Mouse (Mus musculus) bone marrow macrophage, adult 2 months (primary cell): ENCODE data around the gene Eif4b. TPM values are rescaled to one million over a fixed set of nuclear protein-coding genes. Genes with fewer than 3 reads are reported as not detected.

Source experiments
- H3K27ac ChIP-seq: 2 replicates; pipeline ENCODE4 v1.5.1; 2012; ENCODE audit warnings: low read depth, low read length; ENCODE audit not compliant: insufficient read depth
- H3K4me1 ChIP-seq: 2 replicates; pipeline ENCODE4 v1.6.1; 2012; ENCODE audit warnings: low read length; ENCODE audit not compliant: control insufficient read depth, insufficient read depth
- H3K4me3 ChIP-seq: 2 replicates; pipeline ENCODE4 v1.5.1; 2012; ENCODE audit warnings: mild to moderate bottlenecking, low read length, moderate library complexity; ENCODE audit not compliant: insufficient read depth
- CTCF ChIP-seq: IDR thresholded peaks from 2 replicates; pipeline ENCODE4 v1.5.1; 2012; ENCODE audit warnings: low read depth, mild to moderate bottlenecking, low read length, moderate library complexity
- POLR2A ChIP-seq: IDR thresholded peaks from 2 replicates; pipeline ENCODE4 v1.6.1; 2012; ENCODE audit warnings: mild to moderate bottlenecking, low read depth, low read length, borderline replicate concordance
- polyA plus RNA-seq: library from polyadenylated mRNA; stranded (reverse); fragments of >200 nt; gene quantifications from 2 replicates; pipeline ENCODE4 v1.2.4, GENCODE M21; 2012; ENCODE audit not compliant: missing spikeins, insufficient read depth, insufficient read length

Eif4b gene
- polyA plus RNA-seq, 1 experiment, result 222 TPM

DNA sequence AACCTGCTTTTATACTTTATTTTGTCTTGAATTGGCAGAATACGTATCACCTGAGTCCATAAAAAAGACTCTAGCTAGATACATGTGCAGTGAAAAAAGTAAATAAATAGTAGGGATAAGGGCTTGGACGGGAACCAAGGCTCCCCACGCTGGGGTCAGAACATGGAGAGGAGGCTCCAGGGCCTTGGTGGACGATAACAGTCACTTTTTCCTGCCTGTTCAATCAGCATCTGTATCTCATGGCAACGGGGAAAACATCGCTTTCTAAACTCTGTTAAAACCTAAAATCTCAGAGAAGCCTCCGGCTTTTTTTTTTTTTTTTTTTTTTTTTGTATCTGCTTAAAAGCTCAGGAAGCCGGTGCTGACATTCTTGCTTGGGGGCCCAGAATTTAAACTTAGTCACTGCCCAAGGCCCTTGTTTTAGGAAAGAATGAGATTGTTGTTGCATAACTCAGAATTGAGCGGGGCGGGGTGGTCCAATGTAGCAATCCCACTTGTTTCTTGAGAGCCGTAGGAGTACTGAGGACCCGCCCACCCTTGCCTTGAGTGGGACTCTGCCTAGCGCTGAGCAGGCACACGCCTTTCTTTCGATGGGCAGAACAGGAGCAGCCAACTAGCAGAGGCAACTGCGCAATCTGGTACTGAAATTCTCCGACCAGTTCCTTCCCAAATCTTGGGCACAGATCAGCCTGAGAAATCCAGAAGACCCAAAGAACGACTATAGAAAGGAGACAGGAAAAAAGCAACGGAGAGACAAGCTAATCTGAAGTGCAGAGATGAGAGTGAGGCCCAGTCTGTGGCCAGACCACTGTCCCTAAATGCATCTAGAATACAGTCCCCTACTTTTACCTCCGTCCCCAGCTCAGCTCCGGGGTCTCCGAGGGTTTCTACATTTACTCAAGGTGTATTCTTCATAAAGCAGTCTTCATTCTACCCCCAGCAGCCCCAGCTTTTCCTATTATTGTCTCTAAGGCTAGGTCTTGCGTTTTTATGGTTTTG, 69.6 kb downstream of the Eif4b start:
- Histone ChIP-seq H3K4me1 (peaks cover 6% of the 10 kb centered on the region), H3K27ac (no peak overlapping the region)
- TF ChIP-seq CTCF, result no peak
- TF ChIP-seq POLR2A, result no peak

GRCm38 (mm10) chr15:102144274-102144711, 70.7 kb downstream of the Eif4b start, which contains the start of gene Igfbp6:
Igfbp6 (plus strand) TSS chr15:102144362.
- no peak within 1 kb of the TSS for H3K27ac ChIP-seq
- TF ChIP-seq POLR2A, result no peak
- no peak for TF ChIP-seq CTCF
- H3K4me1 ChIP-seq, result peaks cover 6% of the 10 kb centered on the region
- no peak within 1 kb of the TSS for H3K4me3 ChIP-seq

More for the DNA sequence above, 69.6 kb downstream of the Eif4b start:
- no peak overlapping the region for H3K4me3 ChIP-seq

- Histone ChIP-seq H3K4me1 (peaks cover 6% of the 10 kb centered on the region), H3K4me3 (no peak overlapping the region)
- TF ChIP-seq POLR2A, result no peak
- TF ChIP-seq CTCF, result no peak
Measured at GRCm38 (mm10) chr15:102144726-102145125, 71.2 kb downstream of the Eif4b start.

GRCm38 (mm10) chr15:102145330-102145729, 71.8 kb downstream of the Eif4b start:
- H3K27ac ChIP-seq, result no peak overlapping the region
- no peak overlapping the region for H3K4me3 ChIP-seq
- H3K4me1 ChIP-seq, result peaks cover 10% of the 10 kb centered on the region
- no peak for TF ChIP-seq POLR2A
- no peak for TF ChIP-seq CTCF

More at GRCm38 (mm10) chr15:102144726-102145125, 71.2 kb downstream of the Eif4b start:
- H3K27ac ChIP-seq, result no peak overlapping the region

GRCm38 (mm10) chr15:102146089-102146488, 72.5 kb downstream of the Eif4b start:
- H3K4me3 ChIP-seq, result no peak overlapping the region
- no peak for TF ChIP-seq POLR2A
- TF ChIP-seq CTCF, result no peak
- peaks cover 15% of the 10 kb centered on the region for H3K4me1 ChIP-seq
- no peak overlapping the region for H3K27ac ChIP-seq

Other genes with a start within 250 kb of the Eif4b start
- gene Krt1, start 223.0 kb upstream of the Eif4b start, polyA plus RNA-seq, result not detected in 2 replicates
- 0.19 and 0.27 TPM in 2 replicates for gene Krt77, start 204.1 kb upstream of the Eif4b start, polyA plus RNA-seq
- gene Krt76, start 180.9 kb upstream of the Eif4b start, polyA plus RNA-seq, result not detected in 2 replicates
- gene Krt4, start 149.0 kb upstream of the Eif4b start, polyA plus RNA-seq, result not detected in 2 replicates
- not detected in 2 replicates for gene Krt79, start 133.4 kb upstream of the Eif4b start, polyA plus RNA-seq
- not detected in 2 replicates for gene Krt78, start 119.5 kb upstream of the Eif4b start, polyA plus RNA-seq
- not detected in 2 replicates for gene Krt8, start 69.3 kb upstream of the Eif4b start, polyA plus RNA-seq
- not detected in 2 replicates for gene Krt18, start 45.6 kb upstream of the Eif4b start, polyA plus RNA-seq
- gene Tns2, start 26.6 kb downstream of the Eif4b start, polyA plus RNA-seq, result 1.4 and 2.1 TPM in 2 replicates
- 20.8 and 21.4 TPM in 2 replicates for gene Spryd3, start 62.5 kb downstream of the Eif4b start, polyA plus RNA-seq
- not detected in 2 replicates for gene Igfbp6, start 70.6 kb downstream of the Eif4b start, polyA plus RNA-seq
- gene Soat2, start 76.8 kb downstream of the Eif4b start, polyA plus RNA-seq, result 0.50 TPM in 1 of 2 replicates, not detected in the other
- 71.6 and 79.5 TPM in 2 replicates for gene Zfp740, start 129.5 kb downstream of the Eif4b start, polyA plus RNA-seq
- 60.4 and 60.5 TPM in 2 replicates for gene Csad, start 131.0 kb downstream of the Eif4b start, polyA plus RNA-seq
- gene Itgb7, start 158.2 kb downstream of the Eif4b start, polyA plus RNA-seq, result 32.3 and 35.8 TPM in 2 replicates
- gene Rarg, start 183.7 kb downstream of the Eif4b start, polyA plus RNA-seq, result 29.8 and 30.4 TPM in 2 replicates
- gene Gm9918, start 196.8 kb downstream of the Eif4b start, polyA plus RNA-seq, result not detected in 2 replicates
- 71.6 and 78.4 TPM in 2 replicates for gene Mfsd5, start 205.7 kb downstream of the Eif4b start, polyA plus RNA-seq
- 15.6 and 17.9 TPM in 2 replicates for gene Espl1, start 222.5 kb downstream of the Eif4b start, polyA plus RNA-seq